Mouse (Mus musculus) MEL (cell line): Measurements from ENCODE around the gene Vmn1r89. TPM values are rescaled to one million over a fixed set of nuclear protein-coding genes. Genes with fewer than 3 reads are reported as not detected.

ENCODE experiments used
- DNase-seq: peaks from one replicate; pipeline ENCODE4 v3.0.0; 2011; ENCODE audit warnings: low read depth, low spot score
- H3K27ac ChIP-seq: 2 replicates; pipeline ENCODE4 v1.5.1; 2012; ENCODE audit warnings: low read depth, mild to moderate bottlenecking, control low read depth, low read length, moderate library complexity; ENCODE audit not compliant: control insufficient read depth
- H3K27me3 ChIP-seq, 2 experiments: fragments of 150-350 bp in 1 of 2; sonication (generic) in 1 of 2; 2 replicates each; pipeline ENCODE4 v1.6.1; 2012; ENCODE audit warnings: low read length in 2 of 2, mild to moderate bottlenecking in 2 of 2, improper control_type of control experiment in 1 of 2, moderate library complexity in 1 of 2; ENCODE audit not compliant: insufficient read depth in 2 of 2, control insufficient read depth in 1 of 2
- H3K36me3 ChIP-seq, 2 experiments: 2 replicates each; pipeline ENCODE4 v1.6.1; 2012 to 2014; ENCODE audit warnings: low read length in 2 of 2, improper control_type of control experiment in 1 of 2, inconsistent platforms in 1 of 2, mild to moderate bottlenecking in 1 of 2; ENCODE audit not compliant: insufficient read depth in 2 of 2, control insufficient read depth in 1 of 2
- H3K4me1 ChIP-seq, 2 experiments: fragments of 150-350 bp in 1 of 2; sonication (generic) in 1 of 2; 2 replicates each; pipeline ENCODE4 v1.6.1; 2012; ENCODE audit warnings: low read length in 2 of 2, improper control_type of control experiment in 1 of 2, mild to moderate bottlenecking in 1 of 2; ENCODE audit not compliant: insufficient read depth in 2 of 2, control insufficient read depth in 1 of 2
- H3K4me3 ChIP-seq, 2 experiments: fragments of 150-350 bp in 1 of 2; sonication (generic) in 1 of 2; 2 replicates each; pipeline ENCODE4 v1.5.1; 2012; ENCODE audit warnings: low read depth in 2 of 2, low read length in 2 of 2, mild to moderate bottlenecking in 2 of 2, moderate library complexity in 2 of 2, control low read depth in 1 of 2, improper control_type of control experiment in 1 of 2; ENCODE audit not compliant: control insufficient read depth in 1 of 2, insufficient read depth in 1 of 2
- H3K79me2 ChIP-seq: 2 replicates; pipeline ENCODE4 v1.6.1; 2012; ENCODE audit warnings: mild to moderate bottlenecking, low read length, moderate library complexity; ENCODE audit not compliant: control insufficient read depth, poor library complexity, insufficient read depth
- H3K9ac ChIP-seq: 2 replicates; pipeline ENCODE4 v1.6.1; 2012; ENCODE audit warnings: low read depth, mild to moderate bottlenecking, control low read depth, low read length, moderate library complexity; ENCODE audit not compliant: control insufficient read depth, poor library complexity, severe bottlenecking
- H3K9me3 ChIP-seq: fragments of 150-350 bp; sonication (generic); replicated peaks from 2 replicates; pipeline ENCODE4 v1.6.1; 2012; ENCODE audit warnings: mild to moderate bottlenecking, low read length, improper control_type of control experiment, moderate library complexity; ENCODE audit not compliant: insufficient read depth
- BHLHE40 ChIP-seq: IDR thresholded peaks from 2 replicates; pipeline ENCODE4 v1.6.1; 2012; ENCODE audit warnings: low read depth, mild to moderate bottlenecking, inconsistent platforms, low read length, improper control_type of control experiment, borderline replicate concordance
- CHD2 ChIP-seq: IDR thresholded peaks from 2 replicates; pipeline ENCODE4 v1.6.1; 2011; ENCODE audit warnings: low read length, improper control_type of control experiment
- ELF1 ChIP-seq: IDR thresholded peaks from 2 replicates; pipeline ENCODE4 v1.6.1; 2014; ENCODE audit warnings: low read depth, mild to moderate bottlenecking, inconsistent platforms, low read length, improper control_type of control experiment, moderate library complexity
- GATA1 ChIP-seq: IDR thresholded peaks from 2 replicates; pipeline ENCODE4 v1.6.1; 2011; ENCODE audit warnings: low read depth, low read length, improper control_type of control experiment
- HCFC1 ChIP-seq: IDR thresholded peaks from 2 replicates; pipeline ENCODE4 v1.6.1; 2012; ENCODE audit warnings: low read depth, mild to moderate bottlenecking, inconsistent platforms, low read length, improper control_type of control experiment, moderate library complexity
- JUND ChIP-seq: IDR thresholded peaks from 2 replicates; pipeline ENCODE4 v1.6.1; 2011; ENCODE audit warnings: low read depth, mild to moderate bottlenecking, improper control_type of control experiment, low read length
- KAT2A ChIP-seq: conservative IDR thresholded peaks from 2 replicates; pipeline ENCODE4 v1.6.1; 2012; ENCODE audit warnings: low read depth, low read length, improper control_type of control experiment, inconsistent platforms
- MYB ChIP-seq: IDR thresholded peaks from 2 replicates; pipeline ENCODE4 v1.6.1; 2011; ENCODE audit warnings: mild to moderate bottlenecking, low read depth, low read length, improper control_type of control experiment
- POLR2AphosphoS2 ChIP-seq: IDR thresholded peaks from 2 replicates; pipeline ENCODE4 v1.6.1; 2011; ENCODE audit warnings: low read length, improper control_type of control experiment
- TAL1 ChIP-seq: IDR thresholded peaks from 2 replicates; pipeline ENCODE4 v1.6.1; 2012; ENCODE audit warnings: mild to moderate bottlenecking, inconsistent platforms, low read length, moderate library complexity, mixed read lengths
- TCF12 ChIP-seq: IDR thresholded peaks from 2 replicates; pipeline ENCODE4 v1.6.1; 2014; ENCODE audit warnings: low read depth, mild to moderate bottlenecking, inconsistent platforms, low read length, improper control_type of control experiment, moderate library complexity
- USF1 ChIP-seq: IDR thresholded peaks from 2 replicates; pipeline ENCODE4 v1.6.1; 2014; ENCODE audit warnings: low read depth, mild to moderate bottlenecking, inconsistent platforms, low read length, improper control_type of control experiment, moderate library complexity
- USF2 ChIP-seq, 2 experiments: IDR thresholded peaks; 2 replicates each; pipeline ENCODE4 v1.6.1; 2011 to 2012; ENCODE audit warnings: improper control_type of control experiment in 2 of 2, low read length in 2 of 2, borderline replicate concordance in 1 of 2, inconsistent platforms in 1 of 2, low read depth in 1 of 2, mild to moderate bottlenecking in 1 of 2; ENCODE audit not compliant: insufficient read depth in 1 of 2
- ZC3H11A ChIP-seq: IDR thresholded peaks from 2 replicates; pipeline ENCODE4 v1.6.1; 2012; ENCODE audit warnings: low read depth, mild to moderate bottlenecking, inconsistent platforms, low read length, improper control_type of control experiment
- polyA plus RNA-seq, 2 experiments: library from polyadenylated mRNA; stranded (reverse) in 1 of 2; unstranded in 1 of 2; fragments of >175 nt in 1 of 2; fragments of >200 nt in 1 of 2; gene quantifications; 2 replicates each; pipeline versions ENCODE4 v1.2.1 to v1.2.4; 2012; ENCODE audit warnings: low replicate concordance in 2 of 2, low read depth in 1 of 2; ENCODE audit not compliant: insufficient read length in 2 of 2, insufficient read depth in 1 of 2, missing spikeins in 1 of 2
- total RNA-seq: library from RNA; depleted of rRNA; stranded (reverse); fragments of 300-350 nt; gene quantifications from 2 replicates; pipeline ENCODE4 v1.2.3, GENCODE M21; 2012; rRNA removed

Gene Vmn1r89
- total and polyA plus RNA-seq, 3 experiments = not detected

DNA sequence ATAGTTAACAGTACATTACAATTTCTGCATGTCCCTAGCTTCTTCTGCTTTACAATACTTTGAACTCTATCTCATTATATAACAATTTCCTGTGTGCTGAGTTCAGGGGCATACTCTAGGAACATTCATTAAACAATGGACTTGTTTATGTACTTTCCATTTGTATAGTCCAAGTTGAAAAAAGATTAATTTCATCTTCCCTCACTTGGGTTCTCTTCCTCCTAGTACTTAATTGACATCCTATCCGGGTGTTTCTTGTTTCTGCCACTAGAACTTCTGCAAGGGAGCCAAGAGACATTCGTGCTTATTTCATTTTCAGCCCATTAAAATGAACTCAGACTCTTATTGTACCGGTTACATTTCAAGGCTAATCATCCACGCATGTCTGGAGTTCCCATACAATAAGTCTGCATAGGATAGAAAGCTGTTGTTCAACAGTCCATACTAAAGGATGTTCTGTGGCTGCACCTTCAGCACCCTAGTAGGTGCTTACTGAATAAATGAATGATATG lies 56.0 kb downstream of the Vmn1r89 start:
- H3K4me3 ChIP-seq = no peak overlapping the region
- no peak overlapping the region for H3K27ac ChIP-seq
- TF ChIP-seq MYB (no peak), GATA1 (no peak), CHD2 (no peak), USF1 (no peak), KAT2A (no peak)
- no peaks in the 10 kb centered on the region for H3K9me3 ChIP-seq
- DNase-seq = no peak
- no peaks in the 10 kb centered on the region for H3K27me3 ChIP-seq
- no peaks in the 10 kb centered on the region for H3K79me2 ChIP-seq
- no peak overlapping the region for H3K9ac ChIP-seq
- H3K4me1 ChIP-seq = no peaks in the 10 kb centered on the region
- H3K36me3 ChIP-seq = no peaks in the 10 kb centered on the region

DNA sequence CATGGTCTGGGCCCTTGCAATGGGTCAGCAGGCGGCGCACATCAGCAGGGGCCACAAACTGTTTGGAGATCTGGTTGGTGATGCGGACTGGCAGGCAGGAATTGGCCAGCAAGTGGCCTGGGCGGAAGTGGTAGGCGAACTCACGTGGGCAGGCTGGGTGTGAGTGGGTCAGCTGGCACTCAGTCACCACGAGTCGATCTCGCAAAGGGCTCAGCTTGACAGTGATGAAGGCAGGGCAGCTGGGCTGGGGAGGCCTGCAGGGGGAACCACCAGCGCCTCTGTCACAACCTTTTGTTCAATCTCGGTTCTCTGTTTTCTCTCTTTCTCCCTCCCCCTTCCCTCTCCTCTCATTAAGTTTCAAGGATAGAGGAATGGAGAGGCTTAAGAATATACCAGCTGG lies 56.6 kb downstream of the Vmn1r89 start:
- no peak overlapping the region for H3K4me3 ChIP-seq
- no peak for DNase-seq
- H3K9me3 ChIP-seq = no peaks in the 10 kb centered on the region
- no peaks in the 10 kb centered on the region for H3K79me2 ChIP-seq
- H3K27me3 ChIP-seq = no peaks in the 10 kb centered on the region
- H3K36me3 ChIP-seq = no peaks in the 10 kb centered on the region
- no peak for TF ChIP-seq POLR2AphosphoS2
- no peak for TF ChIP-seq HCFC1
- TF ChIP-seq ZC3H11A = no peak
- no peak for TF ChIP-seq TCF12
- TF ChIP-seq BHLHE40 = no peak
- TF ChIP-seq USF1 = no peak
- no peak for TF ChIP-seq TAL1
- no peak for TF ChIP-seq JUND
- TF ChIP-seq USF2 (IDR thresholded peaks at IDR 0.05; ENCODE audit: borderline replicate concordance in 1 of 2, insufficient read depth in 1 of 2, low read depth in 1 of 2, low read length in 2 of 2) = no peak
- TF ChIP-seq ELF1 = no peak
- TF ChIP-seq, all 39 proteins: peak for 0
- no peak overlapping the region for H3K27ac ChIP-seq
- H3K4me1 ChIP-seq = no peaks in the 10 kb centered on the region
- H3K9ac ChIP-seq = no peak overlapping the region

Other genes starting within 250 kb of the Vmn1r89 start
- 5.9 and 9.9 TPM in 2 replicates for gene Zfp324, start 247.2 kb upstream of the Vmn1r89 start, total RNA-seq
- 1 to 10 TPM in 1 of 2 experiments, not detected in 1; 5.2 TPM for gene Zfp324, start 247.2 kb upstream of the Vmn1r89 start, polyA plus RNA-seq
- gene Zfp446, start 235.2 kb upstream of the Vmn1r89 start, total RNA-seq = 3.4 TPM in 2 replicates
- gene Zfp446, start 235.2 kb upstream of the Vmn1r89 start, polyA plus RNA-seq = 1 to 10 TPM in 1 of 2 experiments, not detected in 1; 4.9 TPM
- gene Slc27a5, start 214.8 kb upstream of the Vmn1r89 start, total RNA-seq = not detected in 2 replicates
- under 1 TPM in 1 of 2 experiments, not detected in 1; 0.13 TPM for gene Slc27a5, start 214.8 kb upstream of the Vmn1r89 start, polyA plus RNA-seq
- 605 and 702 TPM in 2 replicates for gene Trim28, start 213.9 kb upstream of the Vmn1r89 start, total RNA-seq
- 1,000 to 10,000 TPM in 1 of 2 experiments, 100 to 1,000 TPM in 1; 104 to 1,160 TPM for gene Trim28, start 213.9 kb upstream of the Vmn1r89 start, polyA plus RNA-seq
- 15.8 and 16.8 TPM in 2 replicates for gene Zbtb45, start 203.0 kb upstream of the Vmn1r89 start, total RNA-seq
- 10 to 100 TPM in 1 of 2 experiments, not detected in 1; 36.3 TPM for gene Zbtb45, start 203.0 kb upstream of the Vmn1r89 start, polyA plus RNA-seq
- 94.9 and 100 TPM in 2 replicates for gene Chmp2a, start 178.2 kb upstream of the Vmn1r89 start, total RNA-seq
- gene Chmp2a, start 178.2 kb upstream of the Vmn1r89 start, polyA plus RNA-seq = 100 to 1,000 TPM in 1 of 2 experiments, not detected in 1; 180 TPM
- gene Ube2m, start 174.7 kb upstream of the Vmn1r89 start, total RNA-seq = 134 and 148 TPM in 2 replicates
- 100 to 1,000 TPM in 1 of 2 experiments, not detected in 1; 336 TPM for gene Ube2m, start 174.7 kb upstream of the Vmn1r89 start, polyA plus RNA-seq
- 0.77 and 0.85 TPM in 2 replicates for gene Mzf1, start 158.3 kb upstream of the Vmn1r89 start, total RNA-seq
- 1 to 10 TPM in 1 of 2 experiments, not detected in 1; 2.4 TPM for gene Mzf1, start 158.3 kb upstream of the Vmn1r89 start, polyA plus RNA-seq
- not detected in 2 replicates for gene Vmn1r85, start 117.8 kb upstream of the Vmn1r89 start, total RNA-seq
- not detected for gene Vmn1r85, start 117.8 kb upstream of the Vmn1r89 start, polyA plus RNA-seq
- not detected in 2 replicates for gene Vmn1r86, start 93.1 kb upstream of the Vmn1r89 start, total RNA-seq
- not detected for gene Vmn1r86, start 93.1 kb upstream of the Vmn1r89 start, polyA plus RNA-seq
- not detected in 2 replicates for gene Vmn1r87, start 72.9 kb upstream of the Vmn1r89 start, total RNA-seq
- under 1 TPM in 1 of 2 experiments, not detected in 1; 0.01 TPM for gene Vmn1r87, start 72.9 kb upstream of the Vmn1r89 start, polyA plus RNA-seq
- 0.04 TPM in 1 of 2 replicates, not detected in the other for gene Vmn1r88, start 53.5 kb upstream of the Vmn1r89 start, total RNA-seq
- gene Vmn1r88, start 53.5 kb upstream of the Vmn1r89 start, polyA plus RNA-seq = not detected
- gene Lig1, start 64.3 kb downstream of the Vmn1r89 start, total RNA-seq = 63.1 and 67.2 TPM in 2 replicates
- 100 to 1,000 TPM; 187 to 570 TPM for gene Lig1, start 64.3 kb downstream of the Vmn1r89 start, polyA plus RNA-seq
- 4.9 and 6.1 TPM in 2 replicates for gene Zswim9, start 65.7 kb downstream of the Vmn1r89 start, total RNA-seq
- 10 to 100 TPM in 1 of 2 experiments, 1 to 10 TPM in 1; 7.7 to 46.6 TPM for gene Zswim9, start 65.7 kb downstream of the Vmn1r89 start, polyA plus RNA-seq
- 0.85 and 1.0 TPM in 2 replicates for gene Pla2g4c, start 111.6 kb downstream of the Vmn1r89 start, total RNA-seq
- 1 to 10 TPM in 1 of 2 experiments, not detected in 1; 2.0 TPM for gene Pla2g4c, start 111.6 kb downstream of the Vmn1r89 start, polyA plus RNA-seq
- gene Cabp5, start 185.1 kb downstream of the Vmn1r89 start, total RNA-seq = not detected in 2 replicates
- gene Cabp5, start 185.1 kb downstream of the Vmn1r89 start, polyA plus RNA-seq = not detected
- gene Bsph1, start 237.8 kb downstream of the Vmn1r89 start, total RNA-seq = not detected in 2 replicates
- not detected for gene Bsph1, start 237.8 kb downstream of the Vmn1r89 start, polyA plus RNA-seq